Mouse (Mus musculus): ENCODE results near the gene 1110008P14Rik. TPM values are rescaled to one million over a fixed set of nuclear protein-coding genes. Genes with fewer than 3 reads are reported as not detected.

Gene 1110008P14Rik
- polyA plus RNA-seq, 1 experiment from 2014 or later: 74.7 TPM

- no peak overlapping the region for H3K4me2 ChIP-seq (replicated peaks)
- no peak overlapping the region for H3K27ac ChIP-seq
- ATAC-seq: no peak
- 0 out of 2 replicates have a peak overlapping the region, but pooled peaks have one; percentile 28 for H3K9ac ChIP-seq (replicated peaks)
- H3K36me3 ChIP-seq: peaks cover 22% of the 10 kb centered on the region
- H3K4me1 ChIP-seq (replicated peaks): no peaks in the 10 kb centered on the region
- H3K9me3 ChIP-seq: no peaks in the 10 kb centered on the region
- 38% methylated on average over 13 of the region's 13 CpGs for WGBS
- no peak overlapping the region for H3K4me3 ChIP-seq (replicated peaks)
- no peaks in the 10 kb centered on the region for H3K27me3 ChIP-seq
Measured at GRCm38 (mm10) chr2:32328911-32329460, 52.8 kb downstream of the 1110008P14Rik start.

GRCm38 (mm10) chr2:32327200-32327599 lies 54.5 kb downstream of the 1110008P14Rik start:
- no peak for ATAC-seq
- 84% methylated on average over 4 of the region's 4 CpGs for WGBS

More at GRCm38 (mm10) chr2:32327200-32327599, 54.5 kb downstream of the 1110008P14Rik start:
- Histone ChIP-seq H3K4me3 (replicated peaks) (no peak overlapping the region), H3K9ac (replicated peaks) (no peak overlapping the region), H3K4me2 (replicated peaks) (no peak overlapping the region), H3K27me3 (no peaks in the 10 kb centered on the region), H3K36me3 (peaks cover 6% of the 10 kb centered on the region), H3K27ac (no peak overlapping the region), H3K9me3 (no peaks in the 10 kb centered on the region), H3K4me1 (replicated peaks) (peaks cover 15% of the 10 kb centered on the region)

Other genes starting within 250 kb of the 1110008P14Rik start
- 68.4 and 77.5 TPM in 2 replicates for gene Prrc2b, start 230.9 kb downstream of the 1110008P14Rik start, polyA plus RNA-seq (2015; fragmentation: Nextera tagmentation; extraction: Ambion mirVana)
- gene Pomt1, start 145.3 kb downstream of the 1110008P14Rik start, polyA plus RNA-seq (2015; fragmentation: Nextera tagmentation; extraction: Ambion mirVana): 28.2 and 28.6 TPM in 2 replicates
- gene Uck1, start 121.8 kb downstream of the 1110008P14Rik start, polyA plus RNA-seq (2015; fragmentation: Nextera tagmentation; extraction: Ambion mirVana): 85.5 and 87.2 TPM in 2 replicates
- 26.0 and 26.7 TPM in 2 replicates for gene Golga2, start 94.6 kb downstream of the 1110008P14Rik start, polyA plus RNA-seq (2015; fragmentation: Nextera tagmentation; extraction: Ambion mirVana)
- gene Swi5, start 93.9 kb downstream of the 1110008P14Rik start, polyA plus RNA-seq (2015; fragmentation: Nextera tagmentation; extraction: Ambion mirVana): 454 and 469 TPM in 2 replicates
- 54.4 and 56.7 TPM in 2 replicates for gene Ciz1, start 29.6 kb downstream of the 1110008P14Rik start, polyA plus RNA-seq (2015; fragmentation: Nextera tagmentation; extraction: Ambion mirVana)
- 35.5 and 41.2 TPM in 2 replicates for gene Dnm1, start 28.6 kb downstream of the 1110008P14Rik start, polyA plus RNA-seq (2015; fragmentation: Nextera tagmentation; extraction: Ambion mirVana)
- gene Lcn2, start 6.3 kb upstream of the 1110008P14Rik start, polyA plus RNA-seq (2015; fragmentation: Nextera tagmentation; extraction: Ambion mirVana): 0.35 and 0.37 TPM in 2 replicates
- 35.5 and 37.6 TPM in 2 replicates for gene Ptges2, start 14.0 kb upstream of the 1110008P14Rik start, polyA plus RNA-seq (2015; fragmentation: Nextera tagmentation; extraction: Ambion mirVana)
- 5.1 and 6.1 TPM in 2 replicates for gene Naif1, start 68.5 kb upstream of the 1110008P14Rik start, polyA plus RNA-seq (2015; fragmentation: Nextera tagmentation; extraction: Ambion mirVana)
- 45.4 and 50.1 TPM in 2 replicates for gene Slc25a25, start 69.5 kb upstream of the 1110008P14Rik start, polyA plus RNA-seq (2015; fragmentation: Nextera tagmentation; extraction: Ambion mirVana)
- gene Fam102a, start 153.4 kb upstream of the 1110008P14Rik start, polyA plus RNA-seq (2015; fragmentation: Nextera tagmentation; extraction: Ambion mirVana): 5.6 and 7.3 TPM in 2 replicates
- 133 and 147 TPM in 2 replicates for gene Dpm2, start 188.9 kb upstream of the 1110008P14Rik start, polyA plus RNA-seq (2015; fragmentation: Nextera tagmentation; extraction: Ambion mirVana)
- 4.8 TPM in 2 replicates for gene Pip5kl1, start 192.9 kb upstream of the 1110008P14Rik start, polyA plus RNA-seq (2015; fragmentation: Nextera tagmentation; extraction: Ambion mirVana)
- gene 9430097D07Rik, start 193.7 kb upstream of the 1110008P14Rik start, polyA plus RNA-seq (2015; fragmentation: Nextera tagmentation; extraction: Ambion mirVana): 0.34 and 0.55 TPM in 2 replicates
- 15.2 and 16.3 TPM in 2 replicates for gene St6galnac4, start 205.2 kb upstream of the 1110008P14Rik start, polyA plus RNA-seq (2015; fragmentation: Nextera tagmentation; extraction: Ambion mirVana)
- gene St6galnac6, start 217.8 kb upstream of the 1110008P14Rik start, polyA plus RNA-seq (2015; fragmentation: Nextera tagmentation; extraction: Ambion mirVana): 10.1 and 11.3 TPM in 2 replicates
- gene Ak1, start 239.8 kb upstream of the 1110008P14Rik start, polyA plus RNA-seq (2015; fragmentation: Nextera tagmentation; extraction: Ambion mirVana): 62.5 and 62.9 TPM in 2 replicates

All from midbrain, embryonic 13.5 days (tissue).